Mouse (Mus musculus): Measurements from ENCODE around the gene Car10.
A peak's percentile ranks its signal among the peaks of the same experiment; 100 is the strongest.

Car10 gene

GRCm38 (mm10) chr11:93490211-93490820 is 392.5 kb downstream of the Car10 start:
- no peak for DNase-seq (ENCODE audit: inconsistent ontology term)

GRCm38 (mm10) chr11:93497896-93498295 is 400.1 kb downstream of the Car10 start:
- no peak for DNase-seq (ENCODE audit: inconsistent ontology term)

- DNase-seq (ENCODE audit: inconsistent ontology term): no peak
These were observed 402.6 kb downstream of the Car10 start for GRCm38 (mm10) chr11:93500442-93500841.

- DNase-seq (ENCODE audit: inconsistent ontology term): no peak
These were observed 403.8 kb downstream of the Car10 start for GRCm38 (mm10) chr11:93501671-93502070.

- DNase-seq (ENCODE audit: inconsistent ontology term): no peak
These were observed 405.0 kb downstream of the Car10 start for GRCm38 (mm10) chr11:93502864-93503263.

DNA sequence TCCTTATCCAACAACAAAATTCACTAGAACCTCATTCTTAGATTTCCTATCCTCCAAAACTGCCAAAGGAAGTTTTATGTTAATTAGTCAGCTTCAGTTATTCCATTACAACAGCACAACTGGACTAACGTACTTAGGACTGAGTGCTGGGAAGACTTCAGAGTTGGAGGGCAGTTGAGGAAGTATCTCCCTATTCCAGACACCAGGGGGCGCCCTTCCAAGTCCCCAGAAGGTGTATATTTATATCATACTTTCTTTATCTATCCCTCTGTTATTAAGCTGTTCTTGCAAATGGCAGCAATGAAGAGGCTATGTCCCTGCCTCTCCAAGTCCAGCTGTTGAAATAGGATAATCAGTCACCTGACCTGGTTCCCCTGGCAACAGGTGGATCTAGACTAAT is 405.6 kb downstream of the Car10 start:
- no peak for DNase-seq (ENCODE audit: inconsistent ontology term)

DNA sequence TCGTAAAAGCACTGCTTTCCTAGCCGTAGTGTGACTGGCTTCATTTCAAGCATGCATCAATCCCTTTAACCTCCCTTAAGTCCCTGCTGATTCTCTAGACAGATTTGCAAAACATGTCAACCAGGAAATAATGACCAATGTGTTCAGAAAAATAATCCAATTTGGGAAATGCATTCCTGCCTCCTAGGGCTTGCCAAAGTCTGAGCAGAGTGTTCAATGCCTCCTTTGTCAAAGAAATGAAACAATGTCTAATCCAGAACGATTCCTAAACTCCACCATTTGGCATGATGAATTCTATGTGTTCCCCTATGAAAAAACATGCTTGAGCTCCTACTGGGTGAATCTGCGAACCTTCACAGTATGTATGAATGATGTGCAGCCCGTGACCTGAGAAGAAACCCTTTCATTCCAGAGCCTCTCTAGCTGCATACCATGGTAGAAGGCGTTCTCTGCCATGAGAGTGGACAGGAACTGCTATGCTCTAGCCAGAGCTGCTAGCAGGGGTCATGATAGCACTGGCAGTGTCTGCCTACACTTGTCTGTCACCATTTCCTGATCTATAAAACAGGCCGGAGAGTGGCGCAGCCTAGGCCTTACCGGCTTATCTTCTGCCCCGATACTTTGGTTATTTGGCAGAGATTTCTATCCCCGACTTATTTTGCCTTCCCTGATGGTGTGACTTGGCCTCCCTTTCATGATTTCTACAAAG is 411.9 kb downstream of the Car10 start:
- DNase-seq (ENCODE audit: inconsistent ontology term): peak; percentile 87

DNA sequence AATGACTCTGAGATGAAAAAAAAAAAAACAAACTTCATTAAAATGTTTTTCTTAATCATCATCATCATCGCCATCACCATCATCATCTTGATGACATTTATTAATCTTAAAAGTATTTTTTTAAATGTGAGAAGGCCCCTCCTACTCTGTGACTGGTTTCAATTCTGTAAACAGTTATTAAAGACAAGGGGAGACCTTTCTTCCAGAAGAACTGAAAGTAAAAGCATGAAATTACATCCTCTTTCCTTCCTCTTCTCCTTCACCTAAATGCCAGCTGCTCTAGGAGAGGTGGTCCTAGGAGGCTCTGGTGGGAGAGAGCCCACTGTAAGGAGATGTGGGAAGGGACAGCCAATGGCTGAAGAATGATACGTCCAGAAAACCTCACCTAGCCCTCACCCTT is 415.0 kb downstream of the Car10 start:
- no peak for DNase-seq (ENCODE audit: inconsistent ontology term)

- no peak for DNase-seq (ENCODE audit: inconsistent ontology term)
These were observed 416.6 kb downstream of the Car10 start for GRCm38 (mm10) chr11:93514396-93514795.

DNA sequence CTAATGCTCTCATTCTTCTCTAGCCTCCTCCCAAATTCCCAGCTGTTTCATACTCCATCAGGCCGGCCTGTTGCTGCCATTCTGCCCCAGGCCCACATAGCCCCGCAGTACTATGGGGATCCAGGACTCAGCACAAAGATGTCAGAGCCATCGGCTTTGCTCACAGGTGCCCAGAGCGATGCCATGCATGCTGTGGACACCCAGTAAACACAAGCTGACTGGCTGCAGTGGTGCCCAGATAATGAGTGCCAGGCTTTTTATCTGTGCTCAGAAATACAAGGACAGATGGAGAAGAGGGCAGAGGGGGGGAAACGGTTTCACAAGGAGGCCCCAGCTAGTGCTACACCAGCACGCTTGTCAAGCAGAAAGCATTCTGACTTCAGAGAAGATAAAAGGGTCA is 417.7 kb downstream of the Car10 start:
- no peak for DNase-seq (ENCODE audit: inconsistent ontology term)

- no peak for DNase-seq (ENCODE audit: inconsistent ontology term)
These were observed 418.4 kb downstream of the Car10 start for GRCm38 (mm10) chr11:93516216-93516615.

DNA sequence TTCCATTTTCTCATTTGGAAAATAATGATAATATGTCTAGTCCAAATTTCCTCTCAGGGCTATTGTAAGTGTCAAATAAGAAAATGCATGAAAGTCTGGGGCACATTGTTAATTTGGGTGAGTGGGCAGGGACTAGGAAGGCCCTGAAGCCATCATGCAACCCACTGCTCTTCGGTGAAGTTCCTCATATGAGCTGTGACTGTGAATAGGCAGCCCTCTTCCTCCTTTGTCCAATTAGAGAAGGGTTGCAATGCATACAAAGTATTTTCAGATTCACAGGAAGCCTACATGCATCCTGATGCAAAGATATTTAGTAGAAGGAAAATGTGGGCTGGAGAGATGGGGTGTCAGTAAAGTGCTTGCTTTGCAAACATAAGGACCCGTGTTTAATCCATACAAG is 419.1 kb downstream of the Car10 start:
- no peak for DNase-seq (ENCODE audit: inconsistent ontology term)

DNA sequence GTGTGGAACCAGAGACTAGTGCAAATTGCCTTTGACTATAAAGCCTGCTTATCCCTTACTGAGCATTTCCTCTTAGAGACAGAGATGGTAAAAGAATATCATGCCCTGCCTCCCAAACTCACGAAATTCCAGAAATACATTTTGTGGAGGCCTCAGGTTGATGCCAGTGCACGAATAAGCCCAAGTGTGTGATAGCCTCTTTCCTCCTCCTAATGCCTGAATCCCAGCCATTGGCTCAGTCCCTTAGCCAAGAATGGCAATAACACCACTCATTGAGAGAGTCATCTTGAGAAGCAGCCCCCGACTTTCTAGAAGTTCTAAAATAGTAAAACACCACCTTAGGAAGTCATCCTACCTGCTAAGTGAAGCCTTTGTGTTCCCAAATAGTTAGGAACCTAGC is 424.7 kb downstream of the Car10 start:
- no peak for DNase-seq (ENCODE audit: inconsistent ontology term)

DNA sequence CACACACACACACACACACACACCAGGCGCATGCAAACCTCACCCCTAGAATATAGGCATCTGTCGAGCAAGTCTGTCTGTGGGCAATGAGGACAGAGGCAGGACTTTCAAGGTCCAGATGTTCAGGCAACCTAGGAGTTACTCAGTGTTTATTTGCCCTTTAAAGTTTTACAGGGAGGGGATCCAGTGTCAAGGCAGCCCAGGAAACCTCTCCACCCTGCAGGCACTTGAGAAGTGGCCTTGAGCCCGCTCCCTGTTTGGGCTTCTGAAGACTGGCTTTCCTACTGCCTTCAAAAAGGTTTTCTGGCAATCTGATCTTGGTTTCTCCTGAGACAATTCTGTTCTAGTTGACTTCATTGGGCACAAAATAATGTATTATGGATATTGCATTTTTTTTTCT is 428.1 kb downstream of the Car10 start:
- no peak for DNase-seq (ENCODE audit: inconsistent ontology term)

DNA sequence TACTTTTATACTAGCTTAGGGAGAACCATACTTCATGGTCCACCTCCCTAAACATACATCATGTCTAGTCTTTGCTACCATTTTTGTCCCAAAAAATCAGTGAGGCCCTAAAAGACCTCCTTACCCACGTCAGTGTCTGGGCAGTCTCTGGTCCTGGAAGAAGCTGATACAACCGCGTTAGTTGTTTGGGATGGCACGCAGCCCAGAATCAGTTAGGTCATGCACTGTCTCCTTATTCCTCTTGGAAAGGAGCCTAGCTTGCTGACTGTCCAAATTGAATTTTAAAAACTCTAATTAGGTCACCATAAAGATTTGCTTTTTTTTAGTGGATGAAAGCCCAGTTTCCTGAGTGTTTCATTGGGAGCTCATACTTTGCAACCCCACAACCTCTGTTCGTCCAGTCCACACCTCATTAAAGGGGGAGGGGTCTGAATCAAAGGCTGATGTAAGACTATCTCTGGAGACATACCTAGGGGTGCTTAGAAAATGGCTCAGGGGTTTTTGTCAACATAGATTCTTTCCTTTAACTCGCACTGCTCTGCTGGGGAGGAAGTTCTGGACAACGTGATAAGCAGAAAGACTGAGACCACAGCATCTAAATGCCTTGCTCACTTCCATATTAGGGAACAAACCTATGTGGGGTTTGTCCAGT is 433.3 kb downstream of the Car10 start:
- peak; percentile 84 for DNase-seq (ENCODE audit: inconsistent ontology term)

DNA sequence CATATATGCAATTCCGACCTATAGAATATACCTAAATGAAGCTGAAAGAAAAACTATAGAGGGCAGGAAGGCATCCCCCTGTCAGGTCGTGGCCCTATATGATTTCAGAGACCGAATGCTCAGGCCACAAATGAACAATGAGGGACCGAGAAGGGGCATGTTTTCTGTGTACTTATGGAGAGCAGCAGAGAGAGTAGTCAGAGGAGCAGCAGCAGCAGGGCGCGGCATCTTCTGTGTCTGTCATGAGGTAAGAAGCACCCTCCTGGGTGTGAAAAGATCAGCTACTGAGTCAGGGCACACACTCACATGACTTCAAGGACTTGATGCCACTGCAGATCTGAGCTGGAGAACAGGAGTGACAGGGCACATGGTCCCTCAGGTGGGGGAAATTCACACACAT is 438.4 kb downstream of the Car10 start:
- DNase-seq (ENCODE audit: inconsistent ontology term): no peak

DNA sequence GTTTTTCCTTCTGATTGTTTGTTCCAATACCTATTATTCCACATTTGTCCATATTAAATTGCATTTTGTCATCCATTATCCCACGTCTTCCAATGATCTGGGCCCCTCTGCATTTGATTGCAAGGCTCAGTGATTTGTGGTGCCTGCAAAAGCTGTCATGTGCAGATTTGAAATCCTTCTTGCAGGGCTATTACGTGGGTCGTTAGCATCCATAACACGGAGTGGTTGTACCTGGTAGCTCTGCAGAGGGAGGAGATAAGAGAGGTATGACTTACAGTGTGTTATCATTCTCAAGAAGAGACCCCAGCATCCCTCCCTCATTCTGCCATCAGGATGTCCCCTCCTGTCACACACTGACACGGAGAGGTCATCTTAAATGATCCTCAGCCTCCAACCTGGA is 451.1 kb downstream of the Car10 start:
- no peak for DNase-seq (ENCODE audit: inconsistent ontology term)

DNA sequence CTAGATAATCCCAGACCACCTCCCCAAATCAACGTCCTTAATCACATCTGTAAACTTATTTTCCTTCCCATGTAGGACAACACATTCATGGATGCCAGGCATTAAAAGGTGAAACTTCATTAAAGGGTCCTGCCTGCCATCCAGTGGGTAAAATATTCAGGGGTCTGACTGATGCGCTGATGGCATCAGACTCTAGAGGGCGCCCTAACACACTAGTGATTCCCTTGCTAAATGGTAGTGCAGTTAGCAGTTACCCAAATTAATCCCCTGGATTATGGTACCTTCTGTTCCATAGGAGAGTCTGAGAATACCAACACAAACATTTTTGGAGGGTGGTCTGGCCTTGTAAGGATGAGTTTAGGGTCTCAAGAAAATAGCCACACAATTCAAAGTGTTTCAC is 453.1 kb downstream of the Car10 start:
- no peak for DNase-seq (ENCODE audit: inconsistent ontology term)

DNA sequence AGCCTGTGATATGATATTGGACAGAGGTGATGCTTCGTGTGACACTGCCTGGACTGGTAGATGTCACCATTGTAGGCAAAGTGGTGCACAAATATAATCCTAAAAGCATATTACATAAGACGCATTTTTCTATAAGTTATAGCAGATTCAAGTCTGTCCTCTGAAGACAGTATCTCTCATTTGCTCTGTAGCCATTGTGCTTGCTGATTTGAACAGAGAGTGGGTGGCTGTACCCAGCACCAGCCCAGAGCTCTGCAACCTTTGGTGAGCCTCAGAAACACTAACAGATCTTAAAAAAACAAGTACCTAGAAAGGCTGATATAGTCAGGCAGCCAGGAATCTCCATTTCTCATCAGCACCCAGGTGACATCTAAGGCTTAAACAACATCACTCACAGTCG is 461.3 kb downstream of the Car10 start:
- no peak for DNase-seq (ENCODE audit: inconsistent ontology term)

- DNase-seq (ENCODE audit: inconsistent ontology term): no peak
These were observed 462.7 kb downstream of the Car10 start for GRCm38 (mm10) chr11:93560570-93560969.

- DNase-seq (ENCODE audit: inconsistent ontology term): peak; percentile 41
These were observed 464.6 kb downstream of the Car10 start for GRCm38 (mm10) chr11:93562330-93562865.

DNA sequence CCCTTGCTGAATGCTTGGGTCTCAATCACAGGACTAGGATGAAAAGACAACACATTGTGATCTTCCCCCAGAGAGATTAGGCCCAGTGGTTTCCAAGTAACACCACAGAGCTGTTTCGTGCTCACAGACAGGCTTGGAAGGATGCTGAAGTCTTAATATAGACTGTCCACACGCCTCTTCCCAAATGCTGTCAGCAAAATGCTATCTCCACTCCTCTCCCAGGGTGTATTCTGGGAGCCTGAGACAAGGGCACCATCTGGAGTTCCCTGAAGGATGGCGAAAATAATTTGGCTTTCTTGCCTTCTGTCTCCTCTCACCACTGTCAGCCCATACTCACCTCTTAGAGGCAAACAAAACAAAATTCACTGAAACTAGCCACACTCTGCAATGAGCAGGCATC is 467.9 kb downstream of the Car10 start:
- DNase-seq (ENCODE audit: inconsistent ontology term): no peak

All from Muller cell, postnatal 12 days (primary cell).